Mouse (Mus musculus) adrenal gland, postnatal 4 days (tissue): ENCODE measurements around the gene Limk1. TPM values are rescaled to one million over a fixed set of nuclear protein-coding genes. Genes with fewer than 3 reads are reported as not detected.

ENCODE experiments used
- DNase-seq, 2 experiments: peaks; one replicate each; pipeline ENCODE4 v3.0.0; 2021 to 2022; ENCODE audit warnings: low spot score in 2 of 2, mixed read lengths in 2 of 2
- long read RNA-seq, 2 experiments: library from polyadenylated mRNA; stranded (forward); transcript quantifications; one replicate each; pipeline ENCODE4 v2.0.0; 2021
- total RNA-seq, 2 experiments: library from RNA; stranded (reverse); gene quantifications; 2 replicates each; pipeline ENCODE4 v1.2.3; 2021

Gene Limk1
- total RNA-seq = 10 to 100 TPM; 31.1 to 32.3 TPM
- long read RNA-seq, experiment 1, partial matches to known transcripts = 1 of 3 reads
- long read RNA-seq, experiment 1, other reads (novel, unspliced or antisense) = 2 of 3 reads
- long read RNA-seq, experiment 2, partial matches to known transcripts = 1 of 4 reads
- long read RNA-seq, experiment 2, other reads (novel, unspliced or antisense) = 3 of 4 reads

GRCm38 (mm10) chr5:134688086-134688717 is at the start of gene Limk1:
Gene Limk1 (minus strand): TSS chr5:134688598.
- no peak for DNase-seq

- no peak for DNase-seq
Measured at GRCm38 (mm10) chr5:134734920-134735319, 46.5 kb upstream of the Limk1 start.

GRCm38 (mm10) chr5:134734072-134734471 is 45.7 kb upstream of the Limk1 start:
- DNase-seq = no peak

- DNase-seq = no peak
Measured at GRCm38 (mm10) chr5:134733241-134733640, 44.8 kb upstream of the Limk1 start.

GRCm38 (mm10) chr5:134729124-134729523 is 40.7 kb upstream of the Limk1 start:
- no peak for DNase-seq

- no peak for DNase-seq
Measured at GRCm38 (mm10) chr5:134728535-134728934, 40.1 kb upstream of the Limk1 start.

- DNase-seq = no peak
Measured at GRCm38 (mm10) chr5:134727001-134727639, 38.7 kb upstream of the Limk1 start.

GRCm38 (mm10) chr5:134725299-134725698 is 36.9 kb upstream of the Limk1 start:
- no peak for DNase-seq

GRCm38 (mm10) chr5:134720058-134720457 is 31.7 kb upstream of the Limk1 start:
- no peak for DNase-seq

- DNase-seq = no peak
Measured at GRCm38 (mm10) chr5:134711076-134711475, 22.7 kb upstream of the Limk1 start.

GRCm38 (mm10) chr5:134709275-134709674 is 20.9 kb upstream of the Limk1 start:
- no peak for DNase-seq

GRCm38 (mm10) chr5:134704157-134704556 is 15.8 kb upstream of the Limk1 start:
- peak; percentile 38 to 52 for DNase-seq

GRCm38 (mm10) chr5:134695539-134695938 is 7.1 kb upstream of the Limk1 start:
- no peak for DNase-seq

GRCm38 (mm10) chr5:134695082-134695481 is 6.7 kb upstream of the Limk1 start:
- DNase-seq = no peak

GRCm38 (mm10) chr5:134692704-134693103 is 4.3 kb upstream of the Limk1 start:
- DNase-seq = no peak

GRCm38 (mm10) chr5:134688718-134689284 is 403 bp upstream of the Limk1 start:
- DNase-seq = peak; percentile 95 to 98

GRCm38 (mm10) chr5:134687187-134687586 is 1.2 kb downstream of the Limk1 start:
- no peak for DNase-seq

- no peak for DNase-seq
Measured at GRCm38 (mm10) chr5:134686541-134686940, 1.9 kb downstream of the Limk1 start.

- no peak for DNase-seq
Measured at GRCm38 (mm10) chr5:134684398-134684797, 4.0 kb downstream of the Limk1 start.

- DNase-seq = no peak
Measured at GRCm38 (mm10) chr5:134683813-134684212, 4.6 kb downstream of the Limk1 start.

GRCm38 (mm10) chr5:134680238-134680637 is 8.2 kb downstream of the Limk1 start:
- DNase-seq = no peak
